Mouse (Mus musculus) kidney, adult 9 months (tissue): ENCODE results near the gene Slc9a7.

ENCODE experiments used
- DNase-seq: peaks from one replicate; pipeline ENCODE4 v3.0.0; 2022

Slc9a7 gene

GRCm38 (mm10) chrX:20129466-20129865 lies 162.1 kb downstream of the Slc9a7 start:
- no peak for DNase-seq

GRCm38 (mm10) chrX:20128951-20129350 lies 162.7 kb downstream of the Slc9a7 start:
- DNase-seq = no peak

- no peak for DNase-seq
Observed at GRCm38 (mm10) chrX:20125481-20125880, 166.1 kb downstream of the Slc9a7 start.

- DNase-seq = no peak
Observed at GRCm38 (mm10) chrX:20117717-20118116, 173.9 kb downstream of the Slc9a7 start.

GRCm38 (mm10) chrX:20070196-20070595 lies 221.4 kb downstream of the Slc9a7 start:
- DNase-seq = no peak

- DNase-seq = peak; percentile 18
Observed at GRCm38 (mm10) chrX:20066636-20067035, 225.0 kb downstream of the Slc9a7 start.

GRCm38 (mm10) chrX:20061764-20062480 lies 229.7 kb downstream of the Slc9a7 start:
- DNase-seq = peak; percentile 17

GRCm38 (mm10) chrX:20060769-20061315 lies 230.8 kb downstream of the Slc9a7 start:
- DNase-seq = peak; percentile 28

- DNase-seq = peak; percentile 6
Observed at GRCm38 (mm10) chrX:20060096-20060768, 231.4 kb downstream of the Slc9a7 start.

- peak; percentile 87 for DNase-seq
Observed at GRCm38 (mm10) chrX:20059381-20059971, 232.1 kb downstream of the Slc9a7 start, which contains the start of gene Chst7. Gene Chst7 (plus strand): TSS chrX:20059560.
